8 mouse cellular contexts compared by ENCODE assay signal in genomic region chr4:155832321-155832720, GRCm38 (mm10). TPM values are rescaled to one million over a fixed set of nuclear protein-coding genes. Genes with fewer than 3 reads are reported as not detected.
A peak's percentile ranks its signal among the peaks of the same experiment; 100 is the strongest.
DNase-seq lines count a peak whose midpoint lies in the region; ATAC-seq lines count a peak whose summit lies in the region.

No protein-coding gene starts in this region.

- peaks cover 10% of the 10 kb centered on the region for H3K4me1 ChIP-seq in kidney, embryonic 14.5 days (ENCODE audit: control insufficient read depth, insufficient read depth, low read length)
- H3K4me1 ChIP-seq in brown adipose tissue, adult 24 weeks (ENCODE audit: control insufficient read depth, insufficient read depth, insufficient read length, low read length) = peaks cover 11% of the 10 kb centered on the region
- peaks cover 21% of the 10 kb centered on the region for H3K4me1 ChIP-seq in hindbrain, embryonic 12.5 days
- peaks cover 9% of the 10 kb centered on the region for H3K4me1 ChIP-seq in midbrain, embryonic 14.5 days (ENCODE audit: control insufficient read depth, insufficient read depth, low read length)

- H3K36me3 ChIP-seq in kidney, embryonic 14.5 days (ENCODE audit: control insufficient read depth, insufficient read depth, low read length) = peaks cover 9% of the 10 kb centered on the region
- peaks cover 11% of the 10 kb centered on the region for H3K36me3 ChIP-seq in hindbrain, embryonic 12.5 days
- H3K36me3 ChIP-seq in midbrain, embryonic 14.5 days (ENCODE audit: control insufficient read depth, insufficient read depth, low read length) = peaks cover 19% of the 10 kb centered on the region

- H3K4me2 ChIP-seq in kidney, embryonic 14.5 days (replicated peaks; ENCODE audit: low read depth, low read length) = peak overlapping the region; percentile 93
- H3K4me2 ChIP-seq in hindbrain, embryonic 12.5 days (replicated peaks) = peak overlapping the region; percentile 95
- peak overlapping the region; percentile 99 for H3K4me2 ChIP-seq in midbrain, embryonic 14.5 days (ENCODE audit: low read length)

- H3K27ac ChIP-seq in kidney, embryonic 14.5 days (ENCODE audit: low read depth, low read length) = no peak overlapping the region
- H3K27ac ChIP-seq in brown adipose tissue, adult 24 weeks (replicated peaks; ENCODE audit: low read depth, low read length) = peak overlapping the region; percentile 77
- 0 out of 2 replicates have a peak overlapping the region, but pooled peaks have one; percentile 91 for H3K27ac ChIP-seq in hindbrain, embryonic 12.5 days
- no peak overlapping the region for H3K27ac ChIP-seq in midbrain, embryonic 14.5 days (replicated peaks; ENCODE audit: low read depth, low read length)

- no peaks in the 10 kb centered on the region for H3K27me3 ChIP-seq in kidney, embryonic 14.5 days (ENCODE audit: control insufficient read depth, insufficient read depth, low read length)
- no peaks in the 10 kb centered on the region for H3K27me3 ChIP-seq in hindbrain, embryonic 12.5 days
- no peaks in the 10 kb centered on the region for H3K27me3 ChIP-seq in midbrain, embryonic 14.5 days (ENCODE audit: control insufficient read depth, insufficient read depth, low read length)

- no peak for ATAC-seq in kidney, embryonic 14.5 days (ENCODE audit: low FRiP score, low TSS enrichment)
- ATAC-seq in hindbrain, embryonic 12.5 days (ENCODE audit: low FRiP score) = no peak
- no peak for ATAC-seq in midbrain, embryonic 14.5 days (ENCODE audit: low FRiP score, low TSS enrichment)

- DNase-seq in kidney, postnatal 14 days = no peak
- DNase-seq in midbrain, embryonic 14.5 days = no peak
- DNase-seq in layer of hippocampus, adult 18-20 months (ENCODE audit: low spot score in 2 of 2) = no peak
- DNase-seq in urinary bladder, adult 18-20 months (ENCODE audit: low spot score in 2 of 2) = no peak
- DNase-seq in cerebellum, adult 18-20 months = no peak

- 57% methylated on average over 10 of the region's 10 CpGs for WGBS in kidney, embryonic 14.5 days
- WGBS in hindbrain, embryonic 12.5 days = 57% methylated on average over 10 of the region's 10 CpGs
- 59% methylated on average over 10 of the region's 10 CpGs for WGBS in midbrain, embryonic 14.5 days

- no peaks in the 10 kb centered on the region for H3K9me3 ChIP-seq in kidney, embryonic 14.5 days (ENCODE audit: control insufficient read depth, low read length)
- no peaks in the 10 kb centered on the region for H3K9me3 ChIP-seq in hindbrain, embryonic 12.5 days (replicated peaks)
- H3K9me3 ChIP-seq in midbrain, embryonic 14.5 days (ENCODE audit: control insufficient read depth, low read length) = no peaks in the 10 kb centered on the region

- peak overlapping the region; percentile 88 for H3K9ac ChIP-seq in kidney, embryonic 14.5 days (ENCODE audit: low read depth, low read length)
- peak overlapping the region; percentile 90 for H3K9ac ChIP-seq in hindbrain, embryonic 12.5 days
- peak overlapping the region; percentile 82 for H3K9ac ChIP-seq in midbrain, embryonic 14.5 days (replicated peaks; ENCODE audit: low read length)

- H3K4me3 ChIP-seq in kidney, embryonic 14.5 days (ENCODE audit: low read length) = peak overlapping the region; percentile 91
- peak overlapping the region; percentile 80 for H3K4me3 ChIP-seq in brown adipose tissue, adult 24 weeks (ENCODE audit: insufficient read depth, low read depth, low read length)
- H3K4me3 ChIP-seq in hindbrain, embryonic 12.5 days = peak overlapping the region; percentile 87
- peak overlapping the region; percentile 76 for H3K4me3 ChIP-seq in midbrain, embryonic 14.5 days (replicated peaks; ENCODE audit: low read depth, low read length)

RNA-seq across cellular contexts. Expression of gene Aurkaip1, which starts 1.2 kb away (rescaled TPM):
- 134 and 155 TPM in 2 replicates for polyA plus RNA-seq in kidney, embryonic 14.5 days (2014; fragmentation: Nextera tagmentation; extraction: Ambion mirVana)
- 259 and 309 TPM in 2 replicates for polyA plus RNA-seq in brown adipose tissue, adult 24 weeks (2012; ENCODE audit: insufficient read depth, insufficient read length, missing spikeins)
- 127 and 133 TPM in 2 replicates for polyA plus RNA-seq in hindbrain, embryonic 12.5 days (2016; fragmentation: Nextera tagmentation; extraction: Ambion mirVana)
- polyA plus RNA-seq in midbrain, embryonic 14.5 days (2014; fragmentation: Nextera tagmentation; extraction: Ambion mirVana) = 118 and 129 TPM in 2 replicates
- total RNA-seq in layer of hippocampus, adult 18-20 months (2021) = 100 to 1,000 TPM in 1 of 2 experiments, 10 to 100 TPM in 1; 97.4 to 106 TPM

RNA-seq across cellular contexts. Expression of gene Mxra8, which starts 7.2 kb away (rescaled TPM):
- 72.1 and 75.1 TPM in 2 replicates for polyA plus RNA-seq in kidney, embryonic 14.5 days (2014; fragmentation: Nextera tagmentation; extraction: Ambion mirVana)
- 17.3 and 22.3 TPM in 2 replicates for polyA plus RNA-seq in brown adipose tissue, adult 24 weeks (2012; ENCODE audit: insufficient read depth, insufficient read length, missing spikeins)
- polyA plus RNA-seq in hindbrain, embryonic 12.5 days (2016; fragmentation: Nextera tagmentation; extraction: Ambion mirVana) = 40.6 and 40.7 TPM in 2 replicates
- polyA plus RNA-seq in midbrain, embryonic 14.5 days (2014; fragmentation: Nextera tagmentation; extraction: Ambion mirVana) = 6.0 and 17.5 TPM in 2 replicates
- total RNA-seq in layer of hippocampus, adult 18-20 months (2021) = 1 to 10 TPM; 5.6 to 6.9 TPM

RNA-seq across cellular contexts. Expression of gene Dvl1, which starts 14.9 kb away (rescaled TPM):
- polyA plus RNA-seq in kidney, embryonic 14.5 days (2014; fragmentation: Nextera tagmentation; extraction: Ambion mirVana) = 6.3 and 7.2 TPM in 2 replicates
- 19.2 and 20.2 TPM in 2 replicates for polyA plus RNA-seq in brown adipose tissue, adult 24 weeks (2012; ENCODE audit: insufficient read depth, insufficient read length, missing spikeins)
- 18.6 and 20.0 TPM in 2 replicates for polyA plus RNA-seq in hindbrain, embryonic 12.5 days (2016; fragmentation: Nextera tagmentation; extraction: Ambion mirVana)
- 15.3 and 18.0 TPM in 2 replicates for polyA plus RNA-seq in midbrain, embryonic 14.5 days (2014; fragmentation: Nextera tagmentation; extraction: Ambion mirVana)
- total RNA-seq in layer of hippocampus, adult 18-20 months (2021) = 10 to 100 TPM; 85.4 to 86.9 TPM

RNA-seq across cellular contexts. Expression of gene Ccnl2, which starts 20.0 kb away (rescaled TPM):
- polyA plus RNA-seq in kidney, embryonic 14.5 days (2014; fragmentation: Nextera tagmentation; extraction: Ambion mirVana) = 115 and 174 TPM in 2 replicates
- polyA plus RNA-seq in brown adipose tissue, adult 24 weeks (2012; ENCODE audit: insufficient read depth, insufficient read length, missing spikeins) = 28.2 and 61.6 TPM in 2 replicates
- polyA plus RNA-seq in hindbrain, embryonic 12.5 days (2016; fragmentation: Nextera tagmentation; extraction: Ambion mirVana) = 207 and 217 TPM in 2 replicates
- polyA plus RNA-seq in midbrain, embryonic 14.5 days (2014; fragmentation: Nextera tagmentation; extraction: Ambion mirVana) = 134 and 162 TPM in 2 replicates
- total RNA-seq in layer of hippocampus, adult 18-20 months (2021) = 10 to 100 TPM; 70.4 to 79.3 TPM

RNA-seq across cellular contexts. Expression of gene Mrpl20, which starts 29.6 kb away (rescaled TPM):
- 226 and 291 TPM in 2 replicates for polyA plus RNA-seq in kidney, embryonic 14.5 days (2014; fragmentation: Nextera tagmentation; extraction: Ambion mirVana)
- 367 and 416 TPM in 2 replicates for polyA plus RNA-seq in brown adipose tissue, adult 24 weeks (2012; ENCODE audit: insufficient read depth, insufficient read length, missing spikeins)
- 189 and 204 TPM in 2 replicates for polyA plus RNA-seq in hindbrain, embryonic 12.5 days (2016; fragmentation: Nextera tagmentation; extraction: Ambion mirVana)
- 255 and 298 TPM in 2 replicates for polyA plus RNA-seq in midbrain, embryonic 14.5 days (2014; fragmentation: Nextera tagmentation; extraction: Ambion mirVana)
- 10 to 100 TPM; 74.7 to 91.6 TPM for total RNA-seq in layer of hippocampus, adult 18-20 months (2021)

Comparison
In these comparisons a context has a peak if more than half of its experiments do, and no peak if none do; other contexts are left out.
1. H3K27ac ChIP-seq: peak in brown adipose tissue, adult 24 weeks (single experiment) and hindbrain, embryonic 12.5 days (single experiment); none in kidney, embryonic 14.5 days (single experiment) and midbrain, embryonic 14.5 days (single experiment).
2. Peak in every context shown above with its lines, with median percentiles within 50 percentile points of each other: H3K4me2 ChIP-seq, H3K4me3 ChIP-seq and H3K9ac ChIP-seq.